Mouse (Mus musculus): ENCODE measurements around the gene Rab44.

The Rab44 gene

DNA sequence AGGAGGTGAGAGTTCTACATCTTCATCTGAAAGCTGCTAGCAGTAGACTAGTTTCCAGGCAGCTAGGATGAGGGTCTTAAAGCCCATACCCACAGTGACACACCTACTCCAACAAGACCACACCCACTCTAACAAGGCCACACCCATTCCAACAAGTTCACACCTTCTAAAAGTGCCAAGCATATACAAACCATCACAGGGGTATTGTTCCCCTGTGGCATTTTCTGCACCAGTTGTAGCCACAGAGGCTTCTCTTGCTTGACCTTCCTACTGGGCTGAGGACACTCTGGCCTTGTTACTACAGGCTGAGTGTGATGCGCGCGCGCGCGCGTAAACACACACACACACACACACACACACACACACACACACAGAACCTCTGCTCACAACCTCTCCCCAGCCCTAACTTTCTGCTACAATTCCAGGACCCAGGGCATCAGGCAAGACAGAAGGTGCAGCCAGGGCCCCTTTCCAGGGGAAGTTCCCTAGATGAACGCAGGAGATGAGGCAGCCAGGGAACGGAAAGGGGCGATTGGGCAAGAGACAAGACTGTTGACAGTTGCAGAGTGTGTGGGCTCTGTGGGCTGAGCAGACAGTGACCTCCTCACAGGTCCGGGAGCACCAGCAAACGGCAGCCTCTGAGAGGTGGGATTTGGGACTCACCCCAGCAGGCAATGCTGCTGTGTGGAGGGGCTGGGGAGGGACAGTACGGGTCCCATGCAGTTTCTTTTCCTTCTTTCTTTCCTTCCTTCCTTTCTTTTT is at the start of gene Rab44:
Rab44 (plus strand) TSS at position 555 of the 762 bp plus-strand sequence.
- in situ Hi-C loops (cut with MboI, MseI): loop anchor here (10.0 kb wide), 2 partner anchors 289 to 761 kb away; no protein-coding TSS in a partner anchor

DNA sequence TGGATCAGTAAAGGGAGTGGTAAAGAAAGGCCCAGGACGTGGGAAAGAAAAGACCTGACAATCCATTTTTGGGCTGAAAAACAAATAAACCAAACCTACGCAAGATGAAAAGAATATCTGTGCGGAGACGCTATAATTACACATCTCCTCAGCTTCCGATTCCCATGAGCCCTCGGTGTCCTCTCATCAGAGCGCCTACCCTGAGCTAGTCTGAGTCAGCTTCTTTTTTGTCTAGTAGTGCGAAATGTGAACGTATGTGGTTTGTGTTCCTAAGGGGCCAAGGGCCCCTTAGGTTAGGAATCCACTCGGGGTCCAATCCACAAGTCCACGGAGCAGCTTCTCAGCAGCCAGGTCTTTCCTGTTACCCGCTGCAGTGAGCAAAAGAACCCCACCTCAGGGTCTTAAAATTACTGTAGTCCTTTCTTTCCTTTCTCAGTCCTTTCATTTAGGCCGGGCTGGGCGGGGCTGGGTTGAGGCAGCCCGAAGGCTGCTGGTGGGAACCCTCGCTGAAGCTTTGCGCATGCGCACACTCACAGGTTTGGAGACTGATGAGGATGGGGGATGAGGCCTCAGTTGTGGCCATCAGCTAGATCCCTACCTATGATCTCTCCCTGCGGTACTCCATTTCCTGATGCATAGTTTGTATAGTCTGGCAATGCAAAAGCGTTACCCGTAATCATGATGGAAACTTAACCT is 48.6 kb upstream of the Rab44 start:
- in situ Hi-C loops (cut with MboI, MseI): loop anchor here (5.0 kb wide), 1 partner anchor 177 kb away; no protein-coding TSS in a partner anchor

DNA sequence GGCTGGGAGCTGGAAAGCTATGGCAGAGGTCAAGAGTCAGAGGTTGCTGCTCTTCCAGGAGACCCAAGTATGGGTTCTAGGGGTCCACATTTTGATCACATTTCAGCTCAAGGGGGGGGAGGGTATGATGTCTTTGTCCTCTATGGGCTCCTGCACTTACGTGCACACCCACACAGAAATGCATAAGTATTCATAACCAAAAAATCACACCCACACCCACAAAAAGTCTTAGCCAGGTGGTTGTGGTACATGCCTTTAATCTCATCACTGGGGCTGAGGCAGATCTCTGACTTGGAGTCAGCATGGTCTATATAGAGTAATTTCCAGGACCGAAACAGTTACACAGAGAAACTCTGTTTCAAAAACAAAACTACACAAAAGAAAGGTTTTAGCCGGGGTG is 48.0 kb upstream of the Rab44 start:
- in situ Hi-C loops (cut with MboI, MseI): loop anchor here (5.0 kb wide), 1 partner anchor 176 kb away; no protein-coding TSS in a partner anchor

DNA sequence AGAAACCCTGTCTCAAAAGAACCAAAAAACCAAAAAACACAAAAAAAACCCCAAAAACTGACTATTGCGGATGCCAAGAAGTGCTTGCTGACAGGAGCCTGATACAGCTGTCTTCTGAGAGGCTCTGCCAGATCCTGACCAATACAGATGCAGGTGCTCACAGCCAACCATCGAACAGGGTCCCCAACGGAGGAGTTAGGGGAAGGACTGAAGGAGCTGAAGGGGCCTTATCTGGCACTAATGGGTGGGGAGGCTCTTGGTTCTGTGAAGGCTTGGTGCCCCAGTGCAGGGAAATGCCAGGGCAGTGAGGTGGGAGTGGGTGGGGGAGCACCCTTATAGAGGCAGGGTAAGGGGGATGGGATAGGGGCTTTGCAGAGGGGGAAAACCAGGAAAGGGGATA is 46.5 kb upstream of the Rab44 start:
- in situ Hi-C loops (cut with MboI, MseI): loop anchor here (5.0 kb wide), 1 partner anchor 175 kb away; no protein-coding TSS in a partner anchor

DNA sequence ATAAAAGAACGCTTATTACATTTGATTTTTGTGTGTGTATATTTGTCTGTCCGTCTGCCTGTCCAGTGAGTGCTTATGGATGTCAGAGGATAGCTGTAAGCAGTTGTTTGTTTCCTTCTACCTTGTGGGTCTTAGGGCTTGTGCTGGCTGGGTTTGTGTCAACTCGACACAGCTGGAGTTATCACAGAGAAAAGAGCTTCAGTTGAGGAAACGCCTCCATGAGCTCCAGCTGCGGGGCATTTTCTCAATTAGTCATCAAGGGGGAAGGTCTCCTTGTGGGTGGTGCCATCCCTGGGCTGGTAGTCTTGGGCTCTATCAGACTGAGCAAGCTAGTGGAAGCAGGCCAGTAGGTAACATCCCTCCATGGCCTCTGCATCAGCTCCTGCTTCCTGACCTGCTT is 46.1 kb upstream of the Rab44 start:
- in situ Hi-C loops (cut with MboI, MseI): loop anchor here (5.0 kb wide), 1 partner anchor 174 kb away; no protein-coding TSS in a partner anchor

DNA sequence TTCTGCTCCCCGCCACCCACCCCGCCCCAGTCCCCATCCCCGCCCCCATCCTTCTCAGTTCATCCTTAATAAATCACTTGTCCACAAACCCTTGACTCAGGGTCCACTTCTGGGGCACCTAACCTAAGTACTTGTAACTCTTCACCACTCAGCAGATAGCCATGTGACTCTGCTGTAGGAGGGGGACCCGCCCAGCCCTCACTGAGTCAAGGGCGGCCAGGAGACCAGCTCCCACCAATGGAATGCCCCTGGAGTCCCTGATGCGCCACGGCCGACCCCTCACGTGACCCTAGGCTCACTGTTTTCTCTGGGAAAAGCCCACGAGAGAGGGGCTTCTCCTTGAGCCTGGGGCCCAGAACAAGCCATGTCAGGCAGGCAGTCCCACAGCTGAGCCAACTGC is 44.9 kb upstream of the Rab44 start:
- in situ Hi-C loops (cut with MboI, MseI): loop anchor here (5.0 kb wide), 1 partner anchor 173 kb away; no protein-coding TSS in a partner anchor

DNA sequence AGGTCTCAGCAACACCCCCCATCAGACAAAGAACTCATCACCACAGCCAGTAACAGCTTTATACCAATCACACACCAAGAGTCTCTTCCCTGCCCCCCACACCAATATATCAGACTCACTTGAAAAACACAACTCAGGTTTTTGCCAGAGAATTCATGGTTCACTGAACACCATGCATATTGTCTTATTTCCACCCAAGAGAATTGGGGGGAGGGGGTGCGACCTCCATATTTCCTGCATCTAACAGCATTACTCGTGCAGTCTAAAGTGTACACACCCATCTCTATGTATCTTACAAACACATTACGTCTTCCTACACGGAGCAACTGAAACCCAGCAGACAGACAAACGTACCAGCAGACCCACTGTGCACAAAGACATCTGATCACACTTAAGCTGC is 42.1 kb upstream of the Rab44 start:
- in situ Hi-C loops (cut with MboI, MseI): no loop called here

DNA sequence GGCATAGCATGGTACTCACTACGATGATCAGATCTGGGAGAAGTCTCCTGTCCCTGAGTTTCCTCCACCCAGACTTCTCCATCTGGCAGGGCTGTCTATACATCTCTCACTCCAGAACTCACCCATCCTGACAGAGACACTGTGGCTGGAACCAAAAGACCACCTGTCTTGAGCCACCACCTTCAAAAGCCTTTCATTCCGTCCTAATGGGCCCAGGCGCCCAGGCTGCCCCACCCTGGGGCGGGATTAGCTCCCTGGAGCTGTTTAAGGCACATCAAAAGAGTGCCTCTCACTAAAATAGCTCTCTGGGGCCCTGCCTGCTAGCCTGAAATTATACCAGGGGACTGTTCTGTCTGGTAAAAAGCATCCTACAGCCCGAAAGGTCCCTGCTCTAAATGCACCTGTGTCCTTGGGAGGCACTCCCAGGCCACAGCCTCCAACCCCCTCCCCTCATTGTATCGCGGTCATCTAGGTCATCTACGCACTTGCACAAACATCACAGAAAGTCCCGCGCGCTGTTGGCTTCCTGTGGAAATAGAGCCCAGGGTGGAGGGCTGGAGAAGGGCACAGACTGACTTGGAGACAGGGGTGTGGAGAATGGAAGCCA is 41.1 kb upstream of the Rab44 start:
- in situ Hi-C loops (cut with MboI, MseI): no loop called here

DNA sequence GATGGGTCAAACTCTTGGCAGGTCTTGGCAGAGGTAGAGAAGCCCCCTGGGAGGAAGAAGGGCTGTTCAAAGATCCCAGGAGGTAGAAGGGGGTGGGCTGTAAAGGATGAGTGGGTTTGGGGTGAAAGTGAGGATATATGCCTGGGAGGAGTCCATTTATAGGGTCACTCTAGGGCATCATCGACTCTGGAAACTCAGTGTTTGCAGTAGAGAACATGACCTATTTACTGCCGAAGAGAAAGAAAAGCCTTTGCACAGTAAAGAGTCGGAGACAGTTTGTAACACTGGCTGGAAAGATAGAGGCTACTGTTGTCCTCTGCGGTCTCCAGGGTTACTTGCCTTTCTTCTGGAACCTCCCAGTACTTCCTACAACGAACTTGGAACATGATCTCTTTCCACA is 40.6 kb upstream of the Rab44 start:
- in situ Hi-C loops (cut with MboI, MseI): no loop called here

DNA sequence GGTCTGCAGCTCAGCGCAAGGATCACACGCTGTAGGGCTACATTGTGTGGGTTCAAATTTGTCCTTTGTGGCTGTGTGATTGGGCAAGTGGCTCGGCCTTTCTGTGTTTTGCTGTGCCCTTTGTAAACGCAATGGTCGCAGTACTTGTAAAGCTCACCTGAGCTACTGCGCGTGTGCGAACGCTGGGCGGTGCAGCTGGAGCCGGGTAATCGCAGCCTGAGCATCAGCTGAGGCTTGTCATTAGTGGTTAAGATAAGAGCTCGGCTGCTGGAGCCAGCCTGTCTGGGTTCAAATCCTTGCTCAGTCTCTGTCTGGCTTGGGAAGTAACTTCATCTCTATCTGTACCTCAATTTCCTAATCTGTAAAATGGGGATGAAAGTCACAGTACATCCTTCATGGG is 39.9 kb upstream of the Rab44 start:
- in situ Hi-C loops (cut with MboI, MseI): no loop called here

DNA sequence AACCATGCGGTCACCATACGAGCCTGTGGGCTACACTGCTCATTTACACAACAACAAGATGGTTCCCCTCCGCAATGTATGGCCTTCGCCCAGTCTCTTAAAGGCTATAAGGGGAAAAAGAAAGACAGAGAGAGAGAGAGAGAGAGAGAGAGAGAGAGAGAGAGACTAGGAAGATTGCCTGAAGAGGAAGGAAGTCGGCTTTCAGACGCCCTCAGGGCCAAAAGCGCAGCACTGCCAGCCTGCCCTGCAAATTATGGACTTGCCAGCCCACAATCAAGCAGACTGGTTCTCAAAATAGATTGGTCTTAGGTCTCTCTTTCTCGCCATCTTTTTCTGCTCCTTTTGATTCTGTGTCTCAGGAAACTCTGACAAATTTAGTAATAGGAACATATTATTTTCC is 37.7 kb upstream of the Rab44 start:
- in situ Hi-C loops (cut with MboI, MseI): no loop called here

DNA sequence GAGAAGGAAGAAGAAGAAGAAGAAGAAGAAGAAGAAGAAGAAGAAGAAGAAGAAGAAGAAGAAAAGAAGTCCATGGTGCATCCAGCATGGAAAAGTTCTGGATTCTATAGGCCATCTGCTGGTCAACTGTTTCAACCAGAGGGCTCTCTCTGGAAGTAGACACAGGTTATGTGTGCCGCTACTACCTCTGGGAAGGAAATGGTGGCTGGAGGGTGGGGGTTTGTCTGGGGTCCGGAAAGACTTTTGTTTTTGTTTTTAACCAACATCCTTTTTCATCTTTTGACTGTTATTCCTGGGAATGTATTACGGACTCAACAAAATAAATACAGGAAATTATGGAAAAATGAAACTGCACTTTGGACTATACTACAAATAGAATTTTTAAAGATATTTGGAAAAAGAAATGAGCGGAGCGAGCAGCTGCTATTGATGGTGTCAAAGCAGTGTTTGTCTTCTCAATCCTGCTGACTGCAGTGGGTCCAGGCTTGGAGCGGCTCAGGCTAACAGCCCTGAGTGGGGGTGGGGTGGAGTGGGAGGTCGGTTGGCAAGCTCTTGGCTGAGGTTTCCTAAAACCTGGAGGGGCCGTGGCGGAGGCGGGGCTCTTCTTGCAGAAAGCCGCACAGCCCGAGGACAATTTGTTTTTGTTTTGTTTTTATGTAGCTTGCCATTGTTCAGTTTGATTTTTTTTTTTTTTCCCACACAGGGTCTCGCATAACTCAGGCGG is 36.0 kb upstream of the Rab44 start:
- in situ Hi-C loops (cut with MboI, MseI): no loop called here

DNA sequence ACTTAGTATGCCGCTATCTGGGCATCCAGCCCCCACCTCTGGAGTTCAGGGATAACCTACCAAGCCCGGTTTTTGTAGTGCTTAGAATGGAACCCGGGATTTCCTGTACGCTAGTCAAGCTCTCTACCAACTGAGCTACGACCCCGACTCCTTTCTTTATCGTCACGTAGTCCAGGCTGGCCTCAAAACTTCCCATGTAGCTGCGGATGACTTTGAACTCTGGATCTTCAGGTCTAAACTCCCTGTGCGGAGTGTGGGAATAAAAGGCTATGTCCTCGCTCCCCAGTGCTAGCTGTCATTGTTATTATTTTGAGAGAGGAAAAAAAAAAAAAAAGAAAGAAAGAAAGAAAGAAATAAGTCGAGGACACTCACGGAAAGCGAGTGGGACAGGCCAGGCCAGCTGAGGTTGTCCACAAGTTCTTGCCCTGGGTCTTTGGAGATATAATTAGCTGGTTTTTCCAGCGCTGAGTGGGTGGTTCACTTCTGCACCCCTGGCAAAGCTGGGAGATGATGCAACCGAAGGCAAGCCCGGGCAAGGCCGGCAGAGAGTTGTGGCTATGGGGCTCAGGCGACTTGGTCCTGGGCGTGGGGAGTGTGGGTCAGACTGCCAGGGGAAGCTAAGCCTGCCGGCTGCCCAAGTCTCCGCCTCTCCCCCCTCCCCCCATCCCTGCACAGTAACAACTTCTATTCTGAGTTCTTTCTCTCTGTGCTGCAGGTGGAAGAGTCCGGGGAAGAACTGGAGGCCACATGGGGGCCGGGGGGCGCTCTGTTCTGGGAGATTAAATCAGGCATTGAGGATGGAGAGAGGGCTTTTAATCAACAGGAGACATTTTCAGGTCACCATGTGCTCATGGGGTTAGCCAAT is 35.2 kb upstream of the Rab44 start:
- in situ Hi-C loops (cut with MboI, MseI): no loop called here

DNA sequence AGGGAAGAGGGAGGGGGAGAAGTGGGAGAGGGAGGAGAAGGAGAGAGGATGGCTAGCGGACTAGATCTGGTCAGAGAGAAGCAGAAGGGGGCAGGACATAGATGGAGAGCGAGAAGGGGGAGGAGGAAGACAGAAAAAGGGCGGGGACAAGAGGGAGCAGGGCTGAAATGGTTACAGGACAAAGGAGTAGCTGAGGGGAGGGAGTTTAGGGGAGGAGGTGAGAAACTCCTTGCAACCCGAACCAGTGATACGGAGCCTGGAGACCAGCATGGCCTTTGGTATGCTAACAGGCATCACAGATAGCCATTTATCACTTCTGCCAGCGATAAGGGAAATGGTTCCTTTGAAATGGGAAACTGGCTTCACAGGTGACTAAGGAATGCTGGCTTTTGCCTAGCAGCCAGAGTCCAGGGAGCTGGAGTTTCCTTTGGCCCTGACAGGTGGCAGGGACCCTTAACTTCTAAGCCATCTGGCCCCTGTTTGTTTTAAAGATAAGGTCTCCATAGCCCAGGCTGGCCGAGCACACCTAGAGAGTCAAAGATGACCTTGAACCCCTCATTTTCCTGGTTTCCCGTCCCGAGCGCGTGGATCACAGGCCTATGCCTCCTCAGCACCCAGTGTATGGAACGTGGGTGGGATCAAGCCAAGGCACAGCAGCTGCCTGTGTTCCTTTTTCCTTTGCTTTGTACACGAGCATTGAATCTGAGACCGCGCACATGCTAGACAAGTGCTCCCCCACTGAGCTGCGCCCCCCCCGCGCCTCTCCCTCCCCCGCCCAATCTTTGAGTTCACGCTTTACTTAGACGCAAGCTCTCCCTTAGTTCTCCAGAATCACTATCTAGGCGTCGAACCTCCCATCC is 33.0 kb upstream of the Rab44 start:
- in situ Hi-C loops (cut with MboI, MseI): no loop called here

DNA sequence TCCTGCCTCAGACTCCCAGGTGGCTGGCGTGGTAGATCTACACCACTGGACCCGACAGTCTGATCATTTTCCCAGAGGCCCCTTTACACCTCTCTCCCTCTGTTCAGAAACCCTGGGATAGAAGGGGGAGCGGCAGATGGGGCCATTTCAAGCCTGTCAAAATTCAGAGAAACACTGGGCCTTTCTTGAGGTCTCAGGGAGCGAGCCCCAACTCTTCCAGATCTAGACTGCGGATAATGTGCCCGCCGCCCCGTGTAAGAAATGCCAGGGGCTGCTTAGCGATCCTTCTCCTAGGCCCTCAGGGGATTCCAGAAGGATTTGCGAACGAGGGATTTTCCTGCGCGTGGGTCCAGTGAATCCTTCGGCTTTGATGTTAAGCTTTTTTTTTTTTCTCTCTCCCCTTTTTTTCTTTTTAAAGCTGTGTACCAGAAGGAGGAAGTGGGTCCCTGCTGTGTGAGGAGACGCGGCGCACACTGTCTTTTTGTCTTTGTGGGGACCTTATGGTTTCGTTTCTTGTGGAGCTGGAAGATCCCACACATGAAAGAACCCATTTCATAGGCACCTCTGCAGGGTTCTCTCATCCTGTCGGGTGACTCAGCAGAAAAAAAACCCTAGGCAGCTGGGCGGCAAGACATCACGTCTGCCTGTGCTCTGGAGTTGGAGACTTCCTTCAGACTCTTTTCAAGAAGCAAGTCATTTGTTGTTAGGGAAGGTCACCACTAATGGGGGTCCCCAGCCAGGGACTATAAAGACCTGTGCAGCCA is 32.1 kb upstream of the Rab44 start:
- in situ Hi-C loops (cut with MboI, MseI): no loop called here

DNA sequence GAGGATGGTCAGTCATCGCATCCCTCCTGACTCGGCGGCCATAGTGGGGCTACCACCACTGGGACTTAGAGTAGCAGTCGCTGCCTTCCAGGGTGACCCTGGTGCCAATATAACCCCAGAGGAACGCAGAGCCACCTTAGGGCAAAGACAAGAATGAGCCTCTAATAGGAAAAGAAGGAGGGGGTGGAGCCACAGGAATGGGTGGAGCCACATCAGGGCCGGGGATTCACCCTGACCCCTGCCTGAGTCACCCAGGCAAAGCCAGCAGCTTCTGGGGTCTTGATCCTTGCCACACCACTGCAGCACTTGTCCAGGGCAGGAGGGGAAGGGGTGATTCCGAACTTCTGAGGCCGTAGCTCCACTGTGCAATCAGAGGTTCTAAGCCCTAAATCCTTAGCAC is 30.4 kb upstream of the Rab44 start:
- in situ Hi-C loops (cut with MboI, MseI): no loop called here

DNA sequence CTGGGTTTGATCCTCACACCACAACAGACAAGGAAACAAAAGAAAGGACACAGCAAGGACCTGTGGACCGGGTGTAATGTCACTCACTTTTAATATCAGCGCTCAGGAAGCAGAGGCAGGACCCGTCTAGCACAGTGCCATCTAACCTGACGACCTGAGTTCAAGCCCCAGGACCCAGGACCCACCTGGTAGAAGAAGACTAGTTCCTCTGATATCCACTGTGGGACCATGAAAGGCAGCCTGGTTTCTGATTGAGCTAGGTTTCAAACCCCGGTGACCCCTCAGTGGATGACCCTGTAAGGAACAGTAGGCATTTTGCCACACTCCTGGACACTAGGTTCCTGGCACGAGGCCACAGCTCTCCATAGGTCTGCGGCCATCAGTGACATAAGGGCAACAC is 29.3 kb upstream of the Rab44 start:
- in situ Hi-C loops (cut with MboI, MseI): no loop called here

DNA sequence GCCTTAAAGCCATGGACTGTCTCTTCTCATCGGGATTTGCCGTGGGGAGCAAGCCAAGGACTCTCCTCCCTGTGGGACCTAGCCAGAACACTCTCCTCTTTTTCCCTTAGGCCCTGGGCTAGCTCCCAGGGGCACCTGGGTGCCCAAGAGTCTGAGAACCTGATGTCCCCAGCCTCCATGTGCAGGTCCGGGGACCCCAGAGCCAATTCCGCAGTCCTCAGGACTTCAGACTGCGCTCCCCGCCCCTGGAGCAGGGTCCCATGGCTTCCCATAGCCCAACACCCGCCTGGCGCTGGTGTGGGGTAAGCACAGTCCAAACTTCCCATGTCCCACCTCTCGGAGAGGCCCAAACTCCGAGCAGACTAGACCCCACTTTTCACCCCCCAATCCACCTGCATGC is 28.7 kb upstream of the Rab44 start:
- in situ Hi-C loops (cut with MboI, MseI): no loop called here

DNA sequence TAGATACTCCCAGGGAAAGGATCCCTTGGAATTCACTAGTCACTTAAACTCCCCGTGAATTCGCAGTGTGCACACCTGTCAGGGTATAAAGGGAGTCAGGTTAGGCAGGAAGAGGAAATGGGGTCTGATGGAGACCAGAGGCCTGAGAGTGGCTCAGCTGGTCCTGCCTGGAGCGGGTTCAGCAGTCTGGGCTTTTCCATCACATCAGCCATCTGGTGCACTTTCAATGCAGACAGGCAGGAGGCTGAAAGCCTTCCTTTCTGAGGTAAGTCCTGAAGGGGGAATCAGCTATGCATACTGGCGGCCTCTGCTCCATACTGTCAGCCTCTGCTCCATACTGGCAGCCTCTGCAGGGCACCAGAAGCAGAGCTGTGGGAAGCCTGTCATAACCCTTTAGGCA is 27.0 kb upstream of the Rab44 start:
- in situ Hi-C loops (cut with MboI, MseI): no loop called here
